Mouse (Mus musculus) spleen, adult 2 months (tissue): ENCODE results near the gene Acad9.

Source experiments
- CTCF ChIP-seq: fragments of 200-500 bp; IDR thresholded peaks from 2 replicates; pipeline ENCODE4 v1.5.1; 2011; ENCODE audit warnings: mild to moderate bottlenecking, inconsistent platforms; ENCODE audit not compliant: insufficient read depth, insufficient read length, insufficient replicate concordance; ENCODE audit errors: extremely low read depth
- POLR2A ChIP-seq: fragments of 200-500 bp; IDR thresholded peaks from 2 replicates; pipeline ENCODE4 v1.6.1; 2011; ENCODE audit warnings: low read depth, low read length, inconsistent platforms

- TF ChIP-seq CTCF (no peak), POLR2A (no peak)
These were observed 17.6 kb downstream of the Acad9 start for GRCm38 (mm10) chr3:36083381-36083780.
